In genomic region chr13:52981441-52982281, GRCm38 (mm10) we compare ENCODE assay signal across 8 mouse cellular contexts. TPM values are rescaled to one million over a fixed set of nuclear protein-coding genes. Genes with fewer than 3 reads are reported as not detected.
DNase-seq lines count a peak whose midpoint lies in the region; ATAC-seq and TF ChIP-seq lines count a peak whose summit lies in the region.

No protein-coding gene starts in this region.

- H3K4me2 ChIP-seq in heart, embryonic 15.5 days: peak overlapping the region; percentile 86
- peak overlapping the region; percentile 98 for H3K4me2 ChIP-seq in neural tube, embryonic 13.5 days

- peak overlapping the region; percentile 89 for H3K4me3 ChIP-seq in E14TG2a.4 (replicated peaks; ENCODE audit: low read length)
- peak overlapping the region; percentile 86 for H3K4me3 ChIP-seq in embryonic fibroblast, embryonic 13.5 days (ENCODE audit: insufficient read depth, low read length)
- H3K4me3 ChIP-seq in heart, embryonic 15.5 days: peak overlapping the region; percentile 93
- peak overlapping the region; percentile 67 for H3K4me3 ChIP-seq in lung, adult 2 months (replicated peaks; ENCODE audit: extremely low read depth, low read depth, low read length)
- peak overlapping the region; percentile 89 for H3K4me3 ChIP-seq in neural tube, embryonic 13.5 days

- H3K36me3 ChIP-seq in E14TG2a.4 (ENCODE audit: insufficient read depth, low read length): no peaks in the 10 kb centered on the region
- no peaks in the 10 kb centered on the region for H3K36me3 ChIP-seq in heart, embryonic 15.5 days
- H3K36me3 ChIP-seq in neural tube, embryonic 13.5 days: no peaks in the 10 kb centered on the region

- peak; percentile 41 for TF ChIP-seq POLR2A in embryonic fibroblast, embryonic 13.5 days (IDR thresholded peaks at IDR 0.05; ENCODE audit: low read depth, low read length)
- no peak for TF ChIP-seq POLR2A in lung, adult 2 months (IDR thresholded peaks at IDR 0.05; ENCODE audit: borderline replicate concordance, extremely low read depth, low read depth, low read length)

- no peak for ATAC-seq in heart, embryonic 15.5 days (replicated peaks; ENCODE audit: insufficient number of reproducible peaks, insufficient read depth, low FRiP score, low read depth)
- peak; percentile 6; the same call in 1 of the 2 replicates for ATAC-seq in neural tube, embryonic 13.5 days (ENCODE audit: low read depth)

- H3K27ac ChIP-seq in embryonic fibroblast, embryonic 13.5 days (ENCODE audit: insufficient read depth, low read length): peak overlapping the region; percentile 83
- peak overlapping the region; percentile 87 for H3K27ac ChIP-seq in heart, embryonic 15.5 days
- peak overlapping the region; percentile 98 for H3K27ac ChIP-seq in neural tube, embryonic 13.5 days (replicated peaks)

- H3K4me1 ChIP-seq in E14TG2a.4 (replicated peaks; ENCODE audit: low read depth, low read length): peaks cover 29% of the 10 kb centered on the region
- peaks cover 8% of the 10 kb centered on the region; the same call in 1 of the 2 replicates for H3K4me1 ChIP-seq in embryonic fibroblast, embryonic 13.5 days (ENCODE audit: control insufficient read depth, insufficient read depth, low read length)
- H3K4me1 ChIP-seq in heart, embryonic 15.5 days (replicated peaks): peaks cover 32% of the 10 kb centered on the region
- H3K4me1 ChIP-seq in lung, adult 2 months (ENCODE audit: control insufficient read depth, insufficient read depth, low read length): peaks cover 4% of the 10 kb centered on the region; the same call in 1 of the 2 replicates
- peaks cover 33% of the 10 kb centered on the region for H3K4me1 ChIP-seq in neural tube, embryonic 13.5 days (replicated peaks)

- no peak for TF ChIP-seq CTCF in E14TG2a.4 (conservative IDR thresholded peaks at IDR 0.05; ENCODE audit: low read length)
- TF ChIP-seq CTCF in embryonic fibroblast, embryonic 13.5 days (IDR thresholded peaks at IDR 0.05; ENCODE audit: borderline replicate concordance, insufficient read depth, low read length): no peak
- no peak for TF ChIP-seq CTCF in lung, adult 2 months (IDR thresholded peaks at IDR 0.05; ENCODE audit: insufficient read depth, low read length)

- WGBS in heart, embryonic 15.5 days: 2% methylated on average over 51 of the region's 51 CpGs
- WGBS in lung, adult 2 months: under 1% methylated on average over 51 of the region's 51 CpGs
- WGBS in neural tube, embryonic 13.5 days: 1% methylated on average over 51 of the region's 51 CpGs

- peak; percentile 76 for DNase-seq in adrenal gland, postnatal 10 days
- DNase-seq in kidney, postnatal 36 days: peak; percentile 51 to 54
- DNase-seq in lung, adult 2 months: peak; percentile 65
- DNase-seq in thymus, postnatal 25 days: peak; percentile 47

- no peaks in the 10 kb centered on the region for H3K9me3 ChIP-seq in E14TG2a.4 (ENCODE audit: low read length)
- H3K9me3 ChIP-seq in heart, embryonic 15.5 days (replicated peaks): no peaks in the 10 kb centered on the region
- no peaks in the 10 kb centered on the region for H3K9me3 ChIP-seq in neural tube, embryonic 13.5 days

- H3K9ac ChIP-seq in heart, embryonic 15.5 days: peak overlapping the region; percentile 75
- peak overlapping the region; percentile 96 for H3K9ac ChIP-seq in neural tube, embryonic 13.5 days

- H3K27me3 ChIP-seq in E14TG2a.4 (ENCODE audit: insufficient read depth, low read length): peaks cover 63% of the 10 kb centered on the region
- H3K27me3 ChIP-seq in heart, embryonic 15.5 days: no peaks in the 10 kb centered on the region
- peaks cover 14% of the 10 kb centered on the region; the same call in 1 of the 2 replicates for H3K27me3 ChIP-seq in neural tube, embryonic 13.5 days

RNA-seq across cellular contexts. Expression of gene Nfil3, which starts 0.8 kb away (rescaled TPM):
- total RNA-seq in adrenal gland, postnatal 10 days (2021): 10 to 100 TPM; 23.0 to 83.7 TPM
- polyA plus RNA-seq in embryonic fibroblast, embryonic 13.5 days (2011; ENCODE audit: insufficient read length, low read depth, missing spikeins): 36.2 and 39.9 TPM in 2 replicates
- 37.1 and 40.5 TPM in 2 replicates for polyA plus RNA-seq in heart, embryonic 15.5 days (2015; fragmentation: Nextera tagmentation; extraction: Ambion mirVana)
- polyA plus RNA-seq in lung, adult 2 months (2012; rRNA removed): 2.6 and 4.5 TPM in 2 replicates
- polyA plus RNA-seq in neural tube, embryonic 13.5 days (2015; fragmentation: Nextera tagmentation; extraction: Ambion mirVana): 53.1 and 53.6 TPM in 2 replicates

RNA-seq across cellular contexts. Expression of gene Auh, which starts 52.2 kb away (rescaled TPM):
- total RNA-seq in adrenal gland, postnatal 10 days (2021): 100 to 1,000 TPM; 113 to 127 TPM
- 26.8 and 29.9 TPM in 2 replicates for polyA plus RNA-seq in embryonic fibroblast, embryonic 13.5 days (2011; ENCODE audit: insufficient read length, low read depth, missing spikeins)
- 51.7 and 53.8 TPM in 2 replicates for polyA plus RNA-seq in heart, embryonic 15.5 days (2015; fragmentation: Nextera tagmentation; extraction: Ambion mirVana)
- polyA plus RNA-seq in lung, adult 2 months (2012; rRNA removed): 17.7 and 24.9 TPM in 2 replicates
- polyA plus RNA-seq in neural tube, embryonic 13.5 days (2015; fragmentation: Nextera tagmentation; extraction: Ambion mirVana): 67.3 and 68.3 TPM in 2 replicates
